Mouse (Mus musculus): ENCODE measurements at regions not wholly inside any gene's neighbourhood (a gene's known extent, or its start where the extent isn't known, plus 50 kb on each side); places are given as distances from the start of the nearest gene placed in this dataset.

DNA sequence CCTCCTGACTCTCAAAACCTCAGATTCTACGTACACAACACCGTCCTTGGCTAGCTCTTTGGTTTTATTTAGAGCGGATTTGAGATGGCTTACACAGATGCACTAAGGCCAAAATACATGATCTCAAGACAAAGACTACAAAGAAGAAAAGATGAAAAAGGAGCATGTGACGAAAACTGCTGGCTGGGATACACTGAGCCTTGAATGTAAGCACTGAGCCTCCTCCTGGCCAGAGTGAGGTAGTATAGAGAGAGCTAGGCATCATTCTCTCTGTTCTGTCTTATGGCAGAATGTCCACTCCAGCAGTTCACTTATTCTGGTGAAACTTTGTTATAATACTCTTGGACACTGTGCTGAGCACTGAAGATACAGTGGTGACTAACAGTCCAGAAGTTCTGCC lies 177.4 kb downstream of the Kcnrg start:
- Histone ChIP-seq H3K4me3 (ENCODE audit: control insufficient read depth, insufficient read depth, low read length) (no peak overlapping the region), H3K36me3 (ENCODE audit: control insufficient read depth, insufficient read depth, low read length) (no peaks in the 10 kb centered on the region), H3K27ac (ENCODE audit: control insufficient read depth, insufficient read depth, low read length) (no peak overlapping the region), H3K4me1 (replicated peaks; ENCODE audit: control insufficient read depth, insufficient read depth, low read length) (peaks cover 6% of the 10 kb centered on the region; the same call in 1 of the 2 replicates), H3K27me3 (ENCODE audit: control insufficient read depth, insufficient read depth, low read length) (no peaks in the 10 kb centered on the region)
- WGBS = 92% methylated on average over 4 of the region's 4 CpGs
- no peak for DNase-seq
- no peak for TF ChIP-seq POLR2A (IDR thresholded peaks at IDR 0.05; ENCODE audit: control insufficient read depth, extremely low read depth, insufficient read depth, low read length, poor library complexity)
- TF ChIP-seq CTCF (IDR thresholded peaks at IDR 0.05; ENCODE audit: borderline replicate concordance, control insufficient read depth, extremely low read depth, insufficient read depth, low read length, poor library complexity) = no peak

DNA sequence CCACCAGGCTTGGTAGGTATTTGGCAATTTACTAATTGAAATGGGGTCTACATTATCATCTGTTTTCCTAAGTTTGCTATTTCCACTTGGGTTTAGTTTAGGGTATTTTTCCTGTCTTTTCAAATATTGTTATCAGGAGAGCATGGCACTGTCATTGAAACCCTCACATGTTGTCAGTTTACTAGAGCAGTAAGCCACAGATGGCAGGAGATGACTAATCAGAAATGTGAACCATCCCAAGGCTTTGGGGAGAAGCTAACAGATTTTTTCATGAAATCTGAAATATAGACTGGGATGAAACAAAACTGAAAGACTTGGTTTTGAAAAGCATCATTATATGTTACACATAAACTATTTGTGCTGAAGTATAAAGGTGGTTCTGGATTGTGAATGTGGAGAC lies 178.8 kb downstream of the Kcnrg start:
- DNase-seq = no peak
- Histone ChIP-seq H3K4me3 (ENCODE audit: control insufficient read depth, insufficient read depth, low read length) (no peak overlapping the region), H3K4me1 (replicated peaks; ENCODE audit: control insufficient read depth, insufficient read depth, low read length) (peaks cover 6% of the 10 kb centered on the region; the same call in 1 of the 2 replicates), H3K27ac (ENCODE audit: control insufficient read depth, insufficient read depth, low read length) (no peak overlapping the region), H3K27me3 (ENCODE audit: control insufficient read depth, insufficient read depth, low read length) (no peaks in the 10 kb centered on the region), H3K36me3 (ENCODE audit: control insufficient read depth, insufficient read depth, low read length) (no peaks in the 10 kb centered on the region)
- TF ChIP-seq POLR2A (IDR thresholded peaks at IDR 0.05; ENCODE audit: control insufficient read depth, extremely low read depth, insufficient read depth, low read length, poor library complexity) (no peak), CTCF (IDR thresholded peaks at IDR 0.05; ENCODE audit: borderline replicate concordance, control insufficient read depth, extremely low read depth, insufficient read depth, low read length, poor library complexity) (no peak)

- Histone ChIP-seq H3K27me3 (ENCODE audit: control insufficient read depth, insufficient read depth, low read length) (no peaks in the 10 kb centered on the region), H3K4me1 (replicated peaks; ENCODE audit: control insufficient read depth, insufficient read depth, low read length) (peaks cover 6% of the 10 kb centered on the region; the same call in 1 of the 2 replicates), H3K27ac (ENCODE audit: control insufficient read depth, insufficient read depth, low read length) (0 out of 2 replicates have a peak overlapping the region, but pooled peaks have one; percentile 8), H3K4me3 (ENCODE audit: control insufficient read depth, insufficient read depth, low read length) (no peak overlapping the region), H3K36me3 (ENCODE audit: control insufficient read depth, insufficient read depth, low read length) (no peaks in the 10 kb centered on the region)
- TF ChIP-seq POLR2A (IDR thresholded peaks at IDR 0.05; ENCODE audit: control insufficient read depth, extremely low read depth, insufficient read depth, low read length, poor library complexity) = no peak
- TF ChIP-seq CTCF (IDR thresholded peaks at IDR 0.05; ENCODE audit: borderline replicate concordance, control insufficient read depth, extremely low read depth, insufficient read depth, low read length, poor library complexity) = no peak
- DNase-seq = peak; percentile 56
- 23% methylated on average over 4 of the region's 4 CpGs for WGBS
These were observed 180.5 kb downstream of the Kcnrg start for GRCm38 (mm10) chr14:61787746-61788145.

GRCm38 (mm10) chr14:61788998-61789790 lies 181.9 kb downstream of the Kcnrg start:
- TF ChIP-seq CTCF (IDR thresholded peaks at IDR 0.05; ENCODE audit: borderline replicate concordance, control insufficient read depth, extremely low read depth, insufficient read depth, low read length, poor library complexity) = no peak
- no peak for TF ChIP-seq POLR2A (IDR thresholded peaks at IDR 0.05; ENCODE audit: control insufficient read depth, extremely low read depth, insufficient read depth, low read length, poor library complexity)
- peaks cover 6% of the 10 kb centered on the region; the same call in 1 of the 2 replicates for H3K4me1 ChIP-seq (replicated peaks; ENCODE audit: control insufficient read depth, insufficient read depth, low read length)
- no peak overlapping the region for H3K27ac ChIP-seq (ENCODE audit: control insufficient read depth, insufficient read depth, low read length)
- 92% methylated on average over 20 of the region's 20 CpGs for WGBS
- no peaks in the 10 kb centered on the region for H3K27me3 ChIP-seq (ENCODE audit: control insufficient read depth, insufficient read depth, low read length)
- no peaks in the 10 kb centered on the region for H3K36me3 ChIP-seq (ENCODE audit: control insufficient read depth, insufficient read depth, low read length)
- no peak for DNase-seq
- H3K4me3 ChIP-seq (ENCODE audit: control insufficient read depth, insufficient read depth, low read length) = no peak overlapping the region

DNA sequence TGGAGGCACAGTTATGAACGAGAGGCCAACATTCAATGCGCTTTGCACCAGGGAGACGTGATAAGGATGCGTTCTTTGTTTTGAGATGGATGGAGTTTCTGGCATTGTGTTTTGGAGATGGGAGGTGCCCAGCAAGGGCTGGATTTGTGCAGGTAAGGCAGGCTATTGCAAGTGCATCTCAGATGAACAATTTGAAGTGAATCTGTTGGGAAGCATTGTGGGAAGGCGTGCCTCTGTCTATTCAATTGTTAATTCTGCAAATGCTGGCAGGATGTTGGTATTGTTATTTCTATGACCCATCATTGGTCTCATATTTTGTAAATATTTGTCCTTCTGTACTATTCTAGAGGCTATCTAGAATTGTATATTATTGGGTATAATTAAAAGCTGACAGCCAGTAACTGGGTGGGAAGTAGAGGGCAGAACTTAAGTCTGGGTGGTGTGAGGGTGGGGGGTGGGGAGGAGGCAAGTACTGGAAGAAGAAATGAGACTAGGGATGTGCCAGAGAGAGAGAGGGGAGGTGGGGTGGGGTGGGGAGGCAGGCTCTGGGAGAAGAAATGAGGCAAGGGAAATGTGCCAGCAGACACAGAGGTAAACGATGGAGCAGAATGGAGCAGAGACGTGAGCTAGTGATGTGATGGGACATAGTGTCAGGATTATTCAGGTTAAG lies 188.9 kb downstream of the Kcnrg start:
- H3K27ac ChIP-seq (ENCODE audit: control insufficient read depth, insufficient read depth, low read length) = no peak overlapping the region
- 98% methylated on average over 7 of the region's 7 CpGs for WGBS
- TF ChIP-seq CTCF (IDR thresholded peaks at IDR 0.05; ENCODE audit: borderline replicate concordance, control insufficient read depth, extremely low read depth, insufficient read depth, low read length, poor library complexity) (no peak), POLR2A (IDR thresholded peaks at IDR 0.05; ENCODE audit: control insufficient read depth, extremely low read depth, insufficient read depth, low read length, poor library complexity) (no peak)
- no peak for DNase-seq
- H3K4me3 ChIP-seq (ENCODE audit: control insufficient read depth, insufficient read depth, low read length) = no peak overlapping the region
- no peaks in the 10 kb centered on the region for H3K36me3 ChIP-seq (ENCODE audit: control insufficient read depth, insufficient read depth, low read length)
- H3K4me1 ChIP-seq (replicated peaks; ENCODE audit: control insufficient read depth, insufficient read depth, low read length) = no peaks in the 10 kb centered on the region
- no peaks in the 10 kb centered on the region for H3K27me3 ChIP-seq (ENCODE audit: control insufficient read depth, insufficient read depth, low read length)

DNA sequence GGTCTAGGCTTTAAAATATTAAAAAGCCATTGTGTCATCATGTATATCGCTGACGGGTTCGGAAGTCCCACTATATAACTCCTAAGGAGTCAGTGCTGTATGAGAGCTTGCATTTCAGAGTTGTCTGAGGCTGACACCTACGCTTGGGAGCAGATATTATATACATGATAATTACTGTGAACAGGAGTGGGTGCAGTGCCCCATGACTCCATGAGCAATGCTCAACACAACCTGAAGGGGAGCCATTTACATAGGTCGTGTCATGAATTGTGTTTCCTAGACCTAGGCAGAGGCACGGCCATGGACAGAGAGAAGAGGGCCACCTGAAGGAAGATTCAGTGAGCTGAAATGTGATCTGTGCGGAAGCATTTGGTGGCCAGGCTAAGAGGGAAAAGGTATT lies 189.4 kb downstream of the Kcnrg start:
- no peaks in the 10 kb centered on the region for H3K36me3 ChIP-seq (ENCODE audit: control insufficient read depth, insufficient read depth, low read length)
- 95% methylated on average over 7 of the region's 7 CpGs for WGBS
- no peaks in the 10 kb centered on the region for H3K27me3 ChIP-seq (ENCODE audit: control insufficient read depth, insufficient read depth, low read length)
- H3K4me1 ChIP-seq (replicated peaks; ENCODE audit: control insufficient read depth, insufficient read depth, low read length) = no peaks in the 10 kb centered on the region
- no peak for DNase-seq
- no peak for TF ChIP-seq CTCF (IDR thresholded peaks at IDR 0.05; ENCODE audit: borderline replicate concordance, control insufficient read depth, extremely low read depth, insufficient read depth, low read length, poor library complexity)
- TF ChIP-seq POLR2A (IDR thresholded peaks at IDR 0.05; ENCODE audit: control insufficient read depth, extremely low read depth, insufficient read depth, low read length, poor library complexity) = no peak
- no peak overlapping the region for H3K27ac ChIP-seq (ENCODE audit: control insufficient read depth, insufficient read depth, low read length)
- H3K4me3 ChIP-seq (ENCODE audit: control insufficient read depth, insufficient read depth, low read length) = no peak overlapping the region

All from thymus, adult 2 months (tissue).